Mouse (Mus musculus) forebrain, postnatal 0 days (tissue): ENCODE measurements at regions not wholly inside any gene's neighbourhood (a gene's known extent, or its start where the extent isn't known, plus 50 kb on each side); places are given as distances from the start of the nearest gene placed in this dataset.
"Not testable (repeated sequence)": the region's sequence is repeated elsewhere in the genome, so short reads cannot be mapped to it uniquely, and the experiment has no call there.

Source experiments
- ATAC-seq: fragments of 200-750 bp; cut with Nextera tagmentation; 2 replicates; pipeline ENCODE4 v1.8.0; 2017; ENCODE audit warnings: mild to moderate bottlenecking, moderate library complexity
- DNase-seq: peaks from one replicate; pipeline ENCODE4 v3.0.0-alpha.2; 2015
- H3K27ac ChIP-seq: fragments of 300-500 bp; sonication (generic); 2 replicates; pipeline ENCODE4 v1.5.1; 2014; ENCODE audit warnings: low read depth, mild to moderate bottlenecking, antibody characterized with exemption, low read length, moderate library complexity, mixed read lengths
- H3K27me3 ChIP-seq: fragments of 300-500 bp; sonication (generic); 2 replicates; pipeline ENCODE4 v1.6.1; 2014; ENCODE audit warnings: mild to moderate bottlenecking, low read length, mixed read lengths; ENCODE audit not compliant: insufficient read depth
- H3K36me3 ChIP-seq: fragments of 300-500 bp; sonication (generic); 2 replicates; pipeline ENCODE4 v1.6.1; 2014; ENCODE audit warnings: mild to moderate bottlenecking, moderate library complexity; ENCODE audit not compliant: insufficient read depth
- H3K4me1 ChIP-seq: fragments of 300-500 bp; sonication (generic); 2 replicates; pipeline ENCODE4 v1.6.1; 2014; ENCODE audit warnings: antibody characterized with exemption; ENCODE audit not compliant: insufficient read depth
- H3K4me2 ChIP-seq: fragments of 300-500 bp; sonication (generic); 2 replicates; pipeline ENCODE4 v1.6.1; 2014; ENCODE audit warnings: low read depth, mild to moderate bottlenecking, moderate library complexity
- H3K4me3 ChIP-seq: fragments of 300-500 bp; sonication (generic); 2 replicates; pipeline ENCODE4 v1.5.1; 2014; ENCODE audit warnings: low read depth, low read length, mixed read lengths
- H3K9ac ChIP-seq: fragments of 300-500 bp; sonication (generic); 2 replicates; pipeline ENCODE4 v1.6.1; 2014; ENCODE audit warnings: mild to moderate bottlenecking
- H3K9me3 ChIP-seq: fragments of 300-500 bp; sonication (generic); 2 replicates; pipeline ENCODE4 v1.6.1; 2016; ENCODE audit warnings: low read length
- CTCF ChIP-seq: sonication (generic); IDR thresholded peaks from 2 replicates; pipeline ENCODE4 v1.5.1; 2016; ENCODE audit warnings: antibody characterized with exemption, control low read depth, low read depth
- WGBS: fragments of 180-500 bp; shearing (Covaris S2); extraction: QIAGEN DNeasy Blood & Tissue Kit; methylation state at CpG from one replicate; pipeline ENCODE4 v1.1.7; 2014; 5-methylcytosine and 5-hydroxymethylcytosine counted together

DNA sequence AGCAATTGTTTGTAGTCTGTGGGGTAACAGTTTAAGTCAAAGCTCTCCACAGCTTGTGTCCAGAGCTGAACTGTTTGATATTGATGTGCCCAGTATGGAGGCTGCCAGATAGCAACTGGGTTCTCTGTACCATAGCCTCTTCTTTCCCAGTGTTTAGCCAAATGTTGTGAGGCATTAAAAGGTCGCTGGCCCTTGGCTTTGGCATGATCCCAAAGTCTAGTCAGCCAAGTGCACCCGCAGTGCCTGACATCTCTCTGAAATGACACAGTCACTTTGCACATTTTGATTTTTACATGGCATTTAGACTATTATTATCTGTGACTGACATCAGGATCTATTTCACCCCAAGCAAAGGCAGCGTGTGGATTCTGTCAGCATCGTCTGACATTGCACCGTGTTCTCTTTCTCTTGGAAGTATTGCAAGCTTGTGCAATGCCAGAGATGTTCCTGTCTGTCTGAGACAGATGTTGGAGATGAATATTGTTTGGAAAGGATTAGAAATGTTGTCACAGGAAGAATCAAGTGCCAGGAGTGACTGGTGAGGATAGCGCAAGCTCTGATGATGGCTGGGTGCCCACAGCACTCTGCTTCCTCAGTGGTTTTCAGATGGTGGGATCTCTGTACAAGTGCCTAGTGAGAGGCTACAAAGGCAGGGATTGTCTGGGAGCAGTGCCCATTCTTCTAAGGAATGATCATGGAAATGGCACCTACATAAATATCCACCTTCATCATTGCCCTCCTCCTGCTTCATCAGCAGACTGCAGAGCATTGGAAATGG is 289.3 kb upstream of the Shh start:
- WGBS = 69% methylated on average over 6 of the region's 6 CpGs
- ATAC-seq (peak; percentile 74), DNase-seq (peak; percentile 17)
- Histone ChIP-seq H3K4me2 (no peak overlapping the region), H3K27ac (no peak overlapping the region), H3K4me1 (no peaks in the 10 kb centered on the region), H3K27me3 (no peaks in the 10 kb centered on the region), H3K9ac (no peak overlapping the region), H3K9me3 (no peaks in the 10 kb centered on the region), H3K36me3 (no peaks in the 10 kb centered on the region), H3K4me3 (no peak overlapping the region)
- TF ChIP-seq CTCF = no peak

DNA sequence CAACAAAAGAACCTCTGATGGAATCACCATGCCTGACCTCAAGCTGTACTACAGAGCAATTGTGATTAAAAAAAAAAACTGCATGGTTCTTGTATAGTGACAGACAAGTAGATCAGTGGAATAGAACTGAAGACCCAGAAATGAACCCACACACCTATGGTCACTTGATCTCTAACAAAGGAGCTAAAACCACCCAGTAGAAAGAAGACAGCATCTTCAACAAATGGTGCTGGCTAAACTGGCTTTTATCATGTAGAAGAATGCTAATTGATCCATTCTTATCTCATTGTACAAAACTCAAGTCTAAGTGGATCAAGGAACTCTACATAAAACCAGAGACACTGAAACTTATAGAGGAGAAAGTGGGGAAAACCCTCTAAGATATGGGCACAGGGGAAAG is 284.8 kb upstream of the Shh start:
- not testable (repeated sequence) for H3K36me3 ChIP-seq, H3K27me3 ChIP-seq, DNase-seq, H3K4me1 ChIP-seq, ATAC-seq, H3K4me3 ChIP-seq, H3K27ac ChIP-seq, H3K9me3 ChIP-seq, H3K9ac ChIP-seq, H3K4me2 ChIP-seq

DNA sequence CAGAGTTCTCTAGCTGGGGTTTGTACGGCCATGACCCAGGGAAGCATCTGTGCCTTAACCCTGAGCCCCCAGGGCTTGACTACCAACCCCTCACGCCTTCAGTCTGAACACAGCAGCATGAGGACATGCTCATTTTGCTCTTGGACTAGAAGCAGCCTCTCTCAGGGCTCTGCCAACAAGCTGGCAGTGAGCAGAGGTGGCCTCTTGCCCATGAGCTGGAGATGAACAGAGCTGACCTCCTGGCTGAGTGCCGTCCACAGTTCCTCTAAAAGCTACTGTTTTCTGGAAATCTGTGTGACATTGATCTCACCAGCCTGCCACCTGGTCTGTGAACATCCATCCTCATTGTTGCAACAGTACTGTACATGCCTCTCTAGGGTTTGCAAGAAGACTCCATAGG is 267.7 kb upstream of the Shh start:
- ATAC-seq = no peak
- no peak for TF ChIP-seq CTCF
- DNase-seq = peak; percentile 13
- H3K4me2 ChIP-seq = no peak overlapping the region
- 71% methylated on average over 3 of the region's 3 CpGs for WGBS
- H3K36me3 ChIP-seq = no peaks in the 10 kb centered on the region
- H3K9me3 ChIP-seq = no peaks in the 10 kb centered on the region
- no peak overlapping the region for H3K27ac ChIP-seq
- no peaks in the 10 kb centered on the region for H3K4me1 ChIP-seq
- H3K9ac ChIP-seq = no peak overlapping the region
- no peaks in the 10 kb centered on the region for H3K27me3 ChIP-seq
- no peak overlapping the region for H3K4me3 ChIP-seq

DNA sequence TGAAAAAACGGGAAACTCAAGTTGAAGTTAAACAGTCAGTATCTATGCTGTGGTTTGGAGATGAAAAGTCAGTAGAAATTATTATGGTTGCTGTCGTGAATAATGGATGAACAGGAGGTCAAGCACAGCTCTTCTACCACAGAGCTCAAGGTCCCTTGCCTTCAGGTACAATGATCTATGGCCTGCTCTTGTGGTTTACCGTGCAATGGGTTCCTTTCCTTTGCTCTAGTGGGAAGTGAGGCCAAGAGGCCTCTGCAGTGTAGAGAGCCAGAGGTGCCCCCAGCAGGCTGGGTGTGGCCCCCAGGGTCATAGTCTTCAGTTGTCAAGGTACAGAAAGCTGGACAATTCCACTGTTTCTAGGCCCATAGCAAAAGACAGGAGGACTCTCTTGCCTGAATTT is 255.0 kb upstream of the Shh start:
- H3K9me3 ChIP-seq = no peaks in the 10 kb centered on the region
- H3K4me2 ChIP-seq = no peak overlapping the region
- 92% methylated on average over 3 of the region's 3 CpGs for WGBS
- no peak overlapping the region for H3K9ac ChIP-seq
- H3K27ac ChIP-seq = no peak overlapping the region
- H3K4me3 ChIP-seq = no peak overlapping the region
- no peaks in the 10 kb centered on the region for H3K27me3 ChIP-seq
- no peaks in the 10 kb centered on the region for H3K36me3 ChIP-seq
- DNase-seq = no peak
- TF ChIP-seq CTCF = no peak
- H3K4me1 ChIP-seq = no peaks in the 10 kb centered on the region
- no peak for ATAC-seq

DNA sequence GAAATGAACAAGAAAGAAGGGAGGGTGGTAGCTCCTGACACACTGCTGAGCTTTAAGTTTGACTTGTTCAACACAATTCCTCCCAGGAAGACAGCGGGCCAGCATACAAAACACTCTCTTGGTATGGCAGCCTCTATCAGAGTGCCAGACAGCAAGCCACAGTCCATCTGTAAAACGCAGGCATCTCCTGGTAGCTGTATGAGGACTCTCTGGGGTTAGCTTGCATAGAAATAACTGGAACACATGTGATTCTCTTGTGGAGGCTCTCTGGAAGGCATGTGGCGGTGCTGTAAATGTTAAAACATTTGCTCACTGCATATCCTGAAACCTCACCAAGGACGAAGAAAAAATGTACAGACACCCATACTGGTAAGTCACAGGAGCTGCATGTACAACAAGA is 247.9 kb upstream of the Shh start:
- peak; percentile 87 for ATAC-seq

DNA sequence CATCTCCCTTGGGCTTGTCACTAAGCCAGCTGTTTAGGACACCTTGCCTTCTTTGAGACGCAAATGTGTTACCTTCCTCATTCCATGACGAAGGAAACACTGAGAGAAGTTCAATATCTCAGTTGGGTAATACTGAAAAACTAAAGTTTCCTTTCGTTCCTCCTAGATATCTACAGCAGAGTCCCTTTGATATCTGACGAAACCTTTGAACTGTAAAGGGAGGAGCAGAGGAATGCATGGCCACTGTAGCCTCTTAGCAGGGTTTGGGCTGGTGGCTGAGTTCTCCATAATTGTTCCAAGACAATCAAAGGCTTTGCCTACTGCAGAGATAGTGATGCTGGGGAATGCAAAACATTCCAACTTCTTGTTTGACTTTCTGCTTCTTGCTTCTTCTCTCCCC is 243.5 kb upstream of the Shh start:
- Histone ChIP-seq H3K27me3 (no peaks in the 10 kb centered on the region), H3K4me1 (no peaks in the 10 kb centered on the region), H3K4me2 (no peak overlapping the region), H3K9ac (no peak overlapping the region), H3K4me3 (no peak overlapping the region), H3K9me3 (no peaks in the 10 kb centered on the region), H3K36me3 (no peaks in the 10 kb centered on the region), H3K27ac (no peak overlapping the region)
- WGBS = 81% methylated on average over 4 of the region's 4 CpGs
- DNase-seq (no peak), ATAC-seq (no peak)
- no peak for TF ChIP-seq CTCF

More for the DNA sequence above, 247.9 kb upstream of the Shh start:
- Histone ChIP-seq H3K27ac (no peak overlapping the region), H3K36me3 (no peaks in the 10 kb centered on the region), H3K9me3 (no peaks in the 10 kb centered on the region), H3K4me3 (no peak overlapping the region), H3K27me3 (no peaks in the 10 kb centered on the region), H3K4me2 (no peak overlapping the region), H3K9ac (no peak overlapping the region), H3K4me1 (no peaks in the 10 kb centered on the region)
- DNase-seq = peak; percentile 25
- no peak for TF ChIP-seq CTCF
- 83% methylated on average over 4 of the region's 4 CpGs for WGBS

DNA sequence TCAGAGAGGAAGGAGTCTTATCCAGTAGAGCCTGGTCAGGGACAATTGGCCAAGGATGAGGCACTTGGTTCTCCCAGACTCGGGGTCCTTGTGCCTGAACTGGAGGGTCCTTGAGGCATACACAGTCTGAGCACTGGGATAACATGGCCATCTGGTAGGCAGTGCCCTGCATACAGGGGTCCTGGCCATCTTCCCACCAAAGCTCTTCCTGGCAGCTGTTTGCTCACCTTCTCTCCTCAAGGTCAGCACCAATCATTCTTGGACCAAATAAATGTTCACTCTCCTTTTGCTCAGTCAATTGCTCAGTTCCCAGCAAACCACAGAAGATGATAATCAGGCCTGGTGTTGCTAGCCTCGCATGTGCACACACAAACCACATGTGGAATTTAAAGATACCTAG is 242.6 kb upstream of the Shh start:
- no peak for TF ChIP-seq CTCF
- no peak overlapping the region for H3K4me2 ChIP-seq
- H3K27ac ChIP-seq = no peak overlapping the region
- 73% methylated on average over 2 of the region's 2 CpGs for WGBS
- H3K36me3 ChIP-seq = no peaks in the 10 kb centered on the region
- ATAC-seq (no peak), DNase-seq (no peak)
- H3K9ac ChIP-seq = no peak overlapping the region
- no peak overlapping the region for H3K4me3 ChIP-seq
- no peaks in the 10 kb centered on the region for H3K27me3 ChIP-seq
- H3K4me1 ChIP-seq = no peaks in the 10 kb centered on the region
- H3K9me3 ChIP-seq = no peaks in the 10 kb centered on the region
